Mouse (Mus musculus): ENCODE data around the gene Tent5d.
A peak's percentile ranks its signal among the peaks of the same experiment; 100 is the strongest.

Gene Tent5d

GRCm38 (mm10) chrX:107792290-107792689, at the start of gene Tent5d:
TSS of gene Tent5d (plus strand) at chrX:107792590.
- DNase-seq (ENCODE audit: low spot score): no peak

- DNase-seq (ENCODE audit: low spot score): peak; percentile 20
Observed at GRCm38 (mm10) chrX:107767896-107768295, 24.5 kb upstream of the Tent5d start.

GRCm38 (mm10) chrX:107790136-107790535, 2.3 kb upstream of the Tent5d start:
- no peak for DNase-seq (ENCODE audit: low spot score)

GRCm38 (mm10) chrX:107790750-107791493, 1.5 kb upstream of the Tent5d start:
- peak; percentile 33 for DNase-seq (ENCODE audit: low spot score)

- no peak for DNase-seq (ENCODE audit: low spot score)
Observed at GRCm38 (mm10) chrX:107795785-107796184, 3.4 kb downstream of the Tent5d start.

GRCm38 (mm10) chrX:107796919-107797318, 4.5 kb downstream of the Tent5d start:
- DNase-seq (ENCODE audit: low spot score): no peak

- DNase-seq (ENCODE audit: low spot score): no peak
Observed at GRCm38 (mm10) chrX:107812120-107812519, 19.7 kb downstream of the Tent5d start.

GRCm38 (mm10) chrX:107815502-107816217, 23.3 kb downstream of the Tent5d start:
- DNase-seq (ENCODE audit: low spot score): peak; percentile 15

GRCm38 (mm10) chrX:107816218-107816554, 23.8 kb downstream of the Tent5d start, which contains the start of gene 2610002M06Rik:
TSS of gene 2610002M06Rik (minus strand) at chrX:107816334.
- DNase-seq (ENCODE audit: low spot score): peak; percentile 89

- no peak for DNase-seq (ENCODE audit: low spot score)
Observed at GRCm38 (mm10) chrX:107816726-107817125, 24.3 kb downstream of the Tent5d start.

GRCm38 (mm10) chrX:107858165-107858564, 65.8 kb downstream of the Tent5d start:
- peak; percentile 8 for DNase-seq (ENCODE audit: low spot score)

Measured in embryo, embryonic 10.5 days (tissue).